8 mouse cellular contexts compared by ENCODE assay signal in the genomic region with DNA sequence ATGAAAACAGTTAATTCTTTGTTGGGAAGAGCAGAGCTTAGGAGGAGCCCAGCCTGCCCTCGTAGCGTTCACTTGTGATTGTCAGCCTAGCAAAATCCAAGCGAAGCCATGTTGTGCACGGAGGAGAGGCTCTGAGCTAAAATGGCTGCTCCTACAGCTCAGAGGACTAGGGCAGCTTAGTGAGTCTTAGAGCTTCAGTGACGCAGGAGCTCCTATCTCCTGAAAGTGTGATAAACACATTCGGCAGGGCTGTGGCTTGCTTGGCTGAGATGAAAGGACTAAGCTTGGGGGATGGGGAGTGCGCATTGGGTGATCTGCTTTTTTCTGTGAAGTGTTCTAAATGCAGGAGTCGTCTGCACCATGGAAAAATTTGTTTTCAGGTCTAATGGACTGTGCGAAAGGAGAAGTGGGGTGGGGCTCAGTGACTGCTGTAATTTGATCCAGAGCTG.
A peak's percentile ranks its signal among the peaks of the same experiment; 100 is the strongest.
DNase-seq lines count a peak whose midpoint lies in the region; ATAC-seq lines count a peak whose summit lies in the region.

No protein-coding gene starts in this region.

- peak overlapping the region; percentile 60 for H3K4me2 ChIP-seq in heart, embryonic 14.5 days (ENCODE audit: low read length)
- peak overlapping the region; percentile 18; the same call in 1 of the 2 replicates for H3K4me2 ChIP-seq in liver, embryonic 15.5 days
- peak overlapping the region; percentile 42 for H3K4me2 ChIP-seq in neural tube, embryonic 13.5 days

- H3K27me3 ChIP-seq in heart, embryonic 14.5 days (ENCODE audit: control insufficient read depth, insufficient read depth, low read length): no peaks in the 10 kb centered on the region
- no peaks in the 10 kb centered on the region for H3K27me3 ChIP-seq in liver, embryonic 15.5 days
- H3K27me3 ChIP-seq in neural tube, embryonic 13.5 days: no peaks in the 10 kb centered on the region

- peak; percentile 67 for ATAC-seq in heart, embryonic 14.5 days (ENCODE audit: insufficient number of reproducible peaks, insufficient read depth, low FRiP score, low read depth)
- no peak for ATAC-seq in liver, embryonic 15.5 days (ENCODE audit: insufficient read depth)
- ATAC-seq in neural tube, embryonic 13.5 days (ENCODE audit: low read depth): peak; percentile 89

- peak; percentile 37 for DNase-seq in gastrocnemius, adult 18-20 months (ENCODE audit: low spot score)
- DNase-seq in gastrocnemius, postnatal 14 days: no peak
- DNase-seq in embryo, embryonic 9.5 days (ENCODE audit: extremely low spot score): peak; percentile 74
- peak; percentile 53 for DNase-seq in kidney, postnatal 14 days
- DNase-seq in B cell, adult 2 months: no peak

- H3K4me3 ChIP-seq in heart, embryonic 14.5 days (ENCODE audit: control insufficient read depth in 1 of 2, insufficient read depth in 1 of 2, low read depth in 1 of 2, low read length in 2 of 2): no peak overlapping the region; a peak in 1 of 4 replicates
- H3K4me3 ChIP-seq in liver, embryonic 15.5 days (replicated peaks): no peak overlapping the region
- no peak overlapping the region for H3K4me3 ChIP-seq in neural tube, embryonic 13.5 days

- intact Hi-C loops in gastrocnemius, postnatal 14 days (cut with DNase I; ENCODE audit: low total_unique reads): no loop called here

- H3K9ac ChIP-seq in heart, embryonic 14.5 days (ENCODE audit: low read length): peak overlapping the region; percentile 51; the same call in 1 of the 2 replicates
- no peak overlapping the region for H3K9ac ChIP-seq in liver, embryonic 15.5 days
- peak overlapping the region; percentile 44 for H3K9ac ChIP-seq in neural tube, embryonic 13.5 days

- peaks cover 27 to 56% of the 10 kb centered on the region in 2 experiments for H3K4me1 ChIP-seq in heart, embryonic 14.5 days (ENCODE audit: control insufficient read depth in 2 of 2, insufficient read depth in 2 of 2, low read length in 2 of 2)
- H3K4me1 ChIP-seq in liver, embryonic 15.5 days (replicated peaks): peaks cover 5% of the 10 kb centered on the region; the same call in 1 of the 2 replicates
- H3K4me1 ChIP-seq in neural tube, embryonic 13.5 days (replicated peaks): peaks cover 53% of the 10 kb centered on the region

- H3K36me3 ChIP-seq in heart, embryonic 14.5 days (ENCODE audit: control insufficient read depth, insufficient read depth, low read length): peaks cover 33% of the 10 kb centered on the region
- no peaks in the 10 kb centered on the region for H3K36me3 ChIP-seq in liver, embryonic 15.5 days (replicated peaks)
- peaks cover 44% of the 10 kb centered on the region for H3K36me3 ChIP-seq in neural tube, embryonic 13.5 days

- WGBS in heart, embryonic 14.5 days: 11% methylated on average over 9 of the region's 9 CpGs
- 25% methylated on average over 9 of the region's 9 CpGs for WGBS in liver, embryonic 15.5 days (ENCODE audit: insufficient replicate concordance)
- 9% methylated on average over 9 of the region's 9 CpGs for WGBS in neural tube, embryonic 13.5 days

- H3K9me3 ChIP-seq in heart, embryonic 14.5 days (ENCODE audit: control insufficient read depth, low read length): no peaks in the 10 kb centered on the region
- no peaks in the 10 kb centered on the region for H3K9me3 ChIP-seq in liver, embryonic 15.5 days (replicated peaks)
- no peaks in the 10 kb centered on the region for H3K9me3 ChIP-seq in neural tube, embryonic 13.5 days

- peak overlapping the region; percentile 87 to 92 for H3K27ac ChIP-seq in heart, embryonic 14.5 days (replicated peaks in 1 of 2; ENCODE audit: control insufficient read depth in 1 of 2, insufficient read depth in 1 of 2, low read depth in 2 of 2, low read length in 2 of 2)
- H3K27ac ChIP-seq in liver, embryonic 15.5 days (replicated peaks): no peak overlapping the region
- H3K27ac ChIP-seq in neural tube, embryonic 13.5 days (replicated peaks): peak overlapping the region; percentile 90

Comparison
In these comparisons a context has a peak if more than half of its experiments do, and no peak if none do; other contexts are left out.
1. DNase-seq: peak in gastrocnemius, adult 18-20 months (single experiment), embryo, embryonic 9.5 days (single experiment) and kidney, postnatal 14 days (single experiment); none in gastrocnemius, postnatal 14 days (single experiment) and B cell, adult 2 months (0 of 2).
2. Peak in every context shown above with its lines, with median percentiles within 50 percentile points of each other: H3K4me2 ChIP-seq.